Mouse (Mus musculus) liver, embryonic 16.5 days (tissue): Measurements from ENCODE around the gene Gm49378. TPM values are rescaled to one million over a fixed set of nuclear protein-coding genes. Genes with fewer than 3 reads are reported as not detected.

Experiments used
- ATAC-seq: fragments of 200-750 bp; cut with Nextera tagmentation; 2 replicates; pipeline ENCODE4 v1.8.0; 2017; ENCODE audit warnings: low read depth, mild to moderate bottlenecking, moderate number of reproducible peaks, moderate library complexity
- H3K27ac ChIP-seq: fragments of 300-500 bp; sonication (generic); 2 replicates; pipeline ENCODE4 v1.5.1; 2014; ENCODE audit warnings: mild to moderate bottlenecking, low read length
- H3K27me3 ChIP-seq: fragments of 300-500 bp; sonication (generic); 2 replicates; pipeline ENCODE4 v1.6.1; 2014; ENCODE audit warnings: low read depth, low read length, mixed read lengths; ENCODE audit not compliant: control insufficient read depth, insufficient read depth
- H3K36me3 ChIP-seq: fragments of 300-500 bp; sonication (generic); 2 replicates; pipeline ENCODE4 v1.6.1; 2014; ENCODE audit warnings: mild to moderate bottlenecking; ENCODE audit not compliant: control insufficient read depth, insufficient read depth
- H3K4me1 ChIP-seq: fragments of 300-500 bp; sonication (generic); 2 replicates; pipeline ENCODE4 v1.6.1; 2014; ENCODE audit warnings: low read depth, low read length, mixed read lengths; ENCODE audit not compliant: control insufficient read depth
- H3K4me2 ChIP-seq: fragments of 300-500 bp; sonication (generic); 2 replicates; pipeline ENCODE4 v1.6.1; 2014; ENCODE audit warnings: low read depth, low read length, mixed read lengths
- H3K4me3 ChIP-seq: fragments of 300-500 bp; sonication (generic); 2 replicates; pipeline ENCODE4 v1.5.1; 2014; ENCODE audit warnings: low read depth, mild to moderate bottlenecking, low read length
- H3K9ac ChIP-seq: fragments of 300-500 bp; sonication (generic); 2 replicates; pipeline ENCODE4 v1.6.1; 2014; ENCODE audit warnings: low read depth, low read length
- H3K9me3 ChIP-seq: fragments of 300-500 bp; sonication (generic); replicated peaks from 2 replicates; pipeline ENCODE4 v1.6.1; 2016; ENCODE audit warnings: low read length; ENCODE audit not compliant: control insufficient read depth
- WGBS: fragments of 180-500 bp; shearing (Covaris S2); extraction: QIAGEN DNeasy Blood & Tissue Kit; methylation state at CpG from one replicate; pipeline ENCODE4 v1.1.7; 2014; ENCODE audit not compliant: insufficient replicate concordance; 5-methylcytosine and 5-hydroxymethylcytosine counted together
- polyA plus RNA-seq: library from polyadenylated mRNA; unstranded; fragments of >200 nt; fragmentation: Nextera tagmentation; extraction: Ambion mirVana; gene quantifications from 2 replicates; pipeline ENCODE4 v1.2.1, GENCODE M21; 2015

The Gm49378 gene
- polyA plus RNA-seq, 1 experiment from 2014 or later: 0.71 TPM

- peak within 1 kb of the TSS; percentile 67 for H3K9ac ChIP-seq
- H3K27me3 ChIP-seq: no peaks in the 10 kb centered on the region
- H3K4me2 ChIP-seq: peak within 1 kb of the TSS; percentile 69
- H3K4me1 ChIP-seq: peaks cover 17% of the 10 kb centered on the region
- peak; percentile 94 for ATAC-seq
- peak within 1 kb of the TSS; percentile 73 for H3K4me3 ChIP-seq
- peaks cover 8% of the 10 kb centered on the region for H3K36me3 ChIP-seq
- no peaks in the 10 kb centered on the region for H3K9me3 ChIP-seq
- under 1% methylated on average over 39 of the region's 39 CpGs for WGBS
- H3K27ac ChIP-seq: peak within 1 kb of the TSS; percentile 45
Measured at GRCm38 (mm10) chr14:55659960-55660573, 22.4 kb upstream of the Gm49378 start, which contains the start of gene Mdp1. TSS of gene Mdp1 (minus strand) at chr14:55660508.

GRCm38 (mm10) chr14:55658011-55658410 is 20.3 kb upstream of the Gm49378 start:
- H3K27ac ChIP-seq: no peak overlapping the region
- H3K4me1 ChIP-seq: peaks cover 17% of the 10 kb centered on the region
- no peak overlapping the region for H3K4me3 ChIP-seq
- no peaks in the 10 kb centered on the region for H3K9me3 ChIP-seq
- H3K4me2 ChIP-seq: no peak overlapping the region
- peaks cover 8% of the 10 kb centered on the region for H3K36me3 ChIP-seq
- no peak for ATAC-seq
- no peak overlapping the region for H3K9ac ChIP-seq
- H3K27me3 ChIP-seq: no peaks in the 10 kb centered on the region
- WGBS: 79% methylated on average over 5 of the region's 5 CpGs

GRCm38 (mm10) chr14:55656935-55657334 is 19.2 kb upstream of the Gm49378 start:
- 68% methylated on average over 3 of the region's 3 CpGs for WGBS
- peaks cover 17% of the 10 kb centered on the region for H3K4me1 ChIP-seq
- no peak overlapping the region for H3K9ac ChIP-seq

GRCm38 (mm10) chr14:55651528-55651927 is 13.8 kb upstream of the Gm49378 start:
- Histone ChIP-seq H3K4me1 (no peaks in the 10 kb centered on the region), H3K27me3 (no peaks in the 10 kb centered on the region), H3K4me3 (no peak overlapping the region), H3K4me2 (no peak overlapping the region), H3K27ac (no peak overlapping the region), H3K36me3 (no peaks in the 10 kb centered on the region), H3K9me3 (no peaks in the 10 kb centered on the region), H3K9ac (no peak overlapping the region)
- no peak for ATAC-seq
- 74% methylated on average over 7 of the region's 7 CpGs for WGBS

More at GRCm38 (mm10) chr14:55656935-55657334, 19.2 kb upstream of the Gm49378 start:
- Histone ChIP-seq H3K36me3 (peaks cover 4% of the 10 kb centered on the region; the same call in 1 of the 2 replicates), H3K4me2 (no peak overlapping the region), H3K27me3 (no peaks in the 10 kb centered on the region), H3K9me3 (no peaks in the 10 kb centered on the region), H3K4me3 (no peak overlapping the region), H3K27ac (no peak overlapping the region)
- ATAC-seq: no peak

GRCm38 (mm10) chr14:55649884-55650283 is 12.2 kb upstream of the Gm49378 start, which contains the start of gene Tssk4:
TSS of gene Tssk4 (plus strand) at chr14:55650184.
- no peaks in the 10 kb centered on the region for H3K9me3 ChIP-seq

GRCm38 (mm10) chr14:55644261-55644888 is 6.7 kb upstream of the Gm49378 start:
- H3K9me3 ChIP-seq: no peaks in the 10 kb centered on the region
- 15% methylated on average over 17 of the region's 17 CpGs for WGBS
- H3K9ac ChIP-seq: peak overlapping the region; percentile 98
- ATAC-seq: no peak
- H3K36me3 ChIP-seq: peaks cover 21% of the 10 kb centered on the region
- peak overlapping the region; percentile 85 for H3K4me2 ChIP-seq
- H3K27ac ChIP-seq: peak overlapping the region; percentile 93
- peaks cover 28% of the 10 kb centered on the region for H3K4me1 ChIP-seq
- H3K27me3 ChIP-seq: no peaks in the 10 kb centered on the region
- peak overlapping the region; percentile 99 for H3K4me3 ChIP-seq

More at GRCm38 (mm10) chr14:55649884-55650283, 12.2 kb upstream of the Gm49378 start, which contains the start of gene Tssk4:
- ATAC-seq: no peak
- Histone ChIP-seq H3K36me3 (peaks cover 4% of the 10 kb centered on the region; the same call in 1 of the 2 replicates), H3K4me3 (no peak within 1 kb of the TSS), H3K4me1 (peaks cover 8% of the 10 kb centered on the region), H3K27me3 (no peaks in the 10 kb centered on the region), H3K27ac (no peak within 1 kb of the TSS), H3K9ac (no peak within 1 kb of the TSS), H3K4me2 (no peak within 1 kb of the TSS)
- 65% methylated on average over 2 of the region's 2 CpGs for WGBS

GRCm38 (mm10) chr14:55643060-55643907 is 5.6 kb upstream of the Gm49378 start, which contains the start of gene Tm9sf1:
TSS of gene Tm9sf1 (minus strand) at chr14:55643806.
- peaks cover 28% of the 10 kb centered on the region for H3K4me1 ChIP-seq
- peaks cover 27% of the 10 kb centered on the region for H3K36me3 ChIP-seq

GRCm38 (mm10) chr14:55642679-55643059 is 5.0 kb upstream of the Gm49378 start:
- peak overlapping the region; percentile 85 for H3K4me2 ChIP-seq
- H3K27me3 ChIP-seq: no peaks in the 10 kb centered on the region
- ATAC-seq: 0 out of 2 replicates have a peak, but pooled peaks have one; percentile 2
- 19% methylated on average over 8 of the region's 8 CpGs for WGBS
- peak overlapping the region; percentile 93 for H3K27ac ChIP-seq
- peak overlapping the region; percentile 98 for H3K9ac ChIP-seq
- H3K9me3 ChIP-seq: no peaks in the 10 kb centered on the region
- H3K4me3 ChIP-seq: peak overlapping the region; percentile 99
- H3K36me3 ChIP-seq: peaks cover 32% of the 10 kb centered on the region
- peaks cover 28% of the 10 kb centered on the region for H3K4me1 ChIP-seq

More at GRCm38 (mm10) chr14:55643060-55643907, 5.6 kb upstream of the Gm49378 start, which contains the start of gene Tm9sf1:
- H3K4me2 ChIP-seq: peak within 1 kb of the TSS; percentile 85
- H3K4me3 ChIP-seq: peak within 1 kb of the TSS; percentile 99
- ATAC-seq: peak; percentile 87
- under 1% methylated on average over 87 of the region's 89 CpGs for WGBS
- H3K9ac ChIP-seq: peak within 1 kb of the TSS; percentile 98
- H3K27me3 ChIP-seq: no peaks in the 10 kb centered on the region
- peak within 1 kb of the TSS; percentile 93 for H3K27ac ChIP-seq
- no peaks in the 10 kb centered on the region for H3K9me3 ChIP-seq
